Mouse (Mus musculus) lung, postnatal 14 days (tissue): ENCODE measurements at regions not wholly inside any gene's neighbourhood (a gene's known extent, or its start where the extent isn't known, plus 50 kb on each side); places are given as distances from the start of the nearest gene placed in this dataset.

Experiments
- DNase-seq: peaks from one replicate; pipeline ENCODE4 v3.0.0; 2021

- DNase-seq: no peak
Measured at GRCm38 (mm10) chr6:148719062-148719461, 112.2 kb downstream of the Ipo8 start.

- no peak for DNase-seq
Measured at GRCm38 (mm10) chr6:148710406-148710805, 120.9 kb downstream of the Ipo8 start.

- no peak for DNase-seq
Measured at GRCm38 (mm10) chr6:148708389-148708788, 122.9 kb downstream of the Ipo8 start.

- DNase-seq: peak; percentile 58
Measured at GRCm38 (mm10) chr6:148705711-148706110, 125.6 kb downstream of the Ipo8 start.

GRCm38 (mm10) chr6:148693329-148693728 lies 137.9 kb downstream of the Ipo8 start:
- no peak for DNase-seq

- DNase-seq: peak; percentile 75
Measured at GRCm38 (mm10) chr6:148687770-148688169, 143.5 kb downstream of the Ipo8 start.

GRCm38 (mm10) chr6:148660152-148660551 lies 171.1 kb downstream of the Ipo8 start:
- DNase-seq: no peak

GRCm38 (mm10) chr6:148653216-148653615 lies 178.1 kb downstream of the Ipo8 start:
- DNase-seq: no peak

GRCm38 (mm10) chr6:148652434-148652833 lies 178.8 kb downstream of the Ipo8 start:
- DNase-seq: no peak

GRCm38 (mm10) chr6:148647423-148648390 lies 183.6 kb downstream of the Ipo8 start:
- DNase-seq: no peak

- DNase-seq: no peak
Measured at GRCm38 (mm10) chr6:148640595-148640994, 190.7 kb downstream of the Ipo8 start.

- DNase-seq: no peak
Measured at GRCm38 (mm10) chr6:148634148-148634547, 190.0 kb upstream of the Tmtc1 start.

- no peak for DNase-seq
Measured at GRCm38 (mm10) chr6:148627090-148627605, 183.0 kb upstream of the Tmtc1 start.

GRCm38 (mm10) chr6:148623119-148623770 lies 179.1 kb upstream of the Tmtc1 start:
- DNase-seq: no peak

- no peak for DNase-seq
Measured at GRCm38 (mm10) chr6:148620034-148620433, 175.8 kb upstream of the Tmtc1 start.

GRCm38 (mm10) chr6:148615931-148616330 lies 171.7 kb upstream of the Tmtc1 start:
- no peak for DNase-seq

- no peak for DNase-seq
Measured at GRCm38 (mm10) chr6:148615442-148615841, 171.3 kb upstream of the Tmtc1 start.

GRCm38 (mm10) chr6:148608881-148609280 lies 164.7 kb upstream of the Tmtc1 start:
- no peak for DNase-seq

- DNase-seq: no peak
Measured at GRCm38 (mm10) chr6:148605226-148605625, 161.0 kb upstream of the Tmtc1 start.

- DNase-seq: no peak
Measured at GRCm38 (mm10) chr6:148604790-148605189, 160.6 kb upstream of the Tmtc1 start.

- no peak for DNase-seq
Measured at GRCm38 (mm10) chr6:148603878-148604277, 159.7 kb upstream of the Tmtc1 start.

- DNase-seq: no peak
Measured at GRCm38 (mm10) chr6:148603460-148603859, 159.3 kb upstream of the Tmtc1 start.

GRCm38 (mm10) chr6:148602894-148603293 lies 158.7 kb upstream of the Tmtc1 start:
- no peak for DNase-seq

GRCm38 (mm10) chr6:148600934-148601333 lies 156.7 kb upstream of the Tmtc1 start:
- no peak for DNase-seq
